Mouse (Mus musculus): ENCODE measurements at regions not wholly inside any gene's neighbourhood (a gene's known extent, or its start where the extent isn't known, plus 50 kb on each side); places are given as distances from the start of the nearest gene placed in this dataset.

- no peak for TF ChIP-seq POLR2AphosphoS2 (IDR thresholded peaks at IDR 0.05; ENCODE audit: low read depth, low read length)
- no peak for TF ChIP-seq CTCF (conservative IDR thresholded peaks at IDR 0.05 in 1 of 2, IDR thresholded peaks at IDR 0.05 in 1 of 2; ENCODE audit: low read depth in 2 of 2, low read length in 2 of 2)
- TF ChIP-seq POLR2A (IDR thresholded peaks at IDR 0.05; ENCODE audit: low read depth, low read length) = no peak
- no peak for TF ChIP-seq UBTF (IDR thresholded peaks at IDR 0.05; ENCODE audit: low read depth, low read length)
- TF ChIP-seq EP300 (IDR thresholded peaks at IDR 0.05; ENCODE audit: low read length) = no peak
- no peak for TF ChIP-seq USF1 (IDR thresholded peaks at IDR 0.05; ENCODE audit: low read depth, low read length)
- no peak for TF ChIP-seq MAX (IDR thresholded peaks at IDR 0.05; ENCODE audit: low read length)
- TF ChIP-seq ZNF384 (IDR thresholded peaks at IDR 0.05; ENCODE audit: low read depth, low read length) = no peak
- TF ChIP-seq TCF12 (IDR thresholded peaks at IDR 0.05; ENCODE audit: low read depth, low read length) = no peak
- no peak for TF ChIP-seq IRF4 (IDR thresholded peaks at IDR 0.05; ENCODE audit: low read depth, low read length)
- no peak for TF ChIP-seq JUN (IDR thresholded peaks at IDR 0.05; ENCODE audit: insufficient read depth, low read depth, low read length)
These were observed 132.3 kb upstream of the Hes1 start for GRCm38 (mm10) chr16:29931746-29932351.

All from CH12.LX (cell line).